Mouse (Mus musculus): ENCODE data around the gene Pfas.
"Not testable (repeated sequence)": the region's sequence is repeated elsewhere in the genome, so short reads cannot be mapped to it uniquely, and the experiment has no call there.

The Pfas gene

DNA sequence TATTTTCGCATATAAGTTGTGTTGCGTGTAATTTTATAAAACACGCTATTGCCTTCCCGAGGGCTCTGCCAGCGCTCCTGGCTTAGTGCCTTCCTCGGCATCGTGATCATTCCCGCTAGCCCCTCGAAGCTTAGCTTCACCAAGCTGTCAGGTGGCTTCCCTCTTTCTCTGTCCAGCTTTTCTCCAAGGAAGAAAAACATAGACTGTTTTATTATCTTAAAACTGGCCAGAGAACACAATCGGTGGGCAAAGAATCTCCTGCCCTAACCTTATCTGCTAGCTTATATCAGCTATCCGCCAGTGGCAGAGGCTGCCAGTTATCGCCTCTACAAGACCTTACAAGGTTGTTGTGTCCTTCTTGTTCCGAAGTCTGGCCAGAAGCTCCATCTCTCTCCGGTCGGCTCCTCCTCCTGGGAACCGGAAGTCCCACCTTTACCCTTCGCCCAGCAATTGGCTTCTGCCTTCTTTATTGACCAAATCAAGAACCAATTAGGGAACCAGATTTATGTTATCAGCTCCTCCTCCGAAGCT is 3.9 kb upstream of the Pfas start:
- DNase-seq, result peak; percentile 81

DNA sequence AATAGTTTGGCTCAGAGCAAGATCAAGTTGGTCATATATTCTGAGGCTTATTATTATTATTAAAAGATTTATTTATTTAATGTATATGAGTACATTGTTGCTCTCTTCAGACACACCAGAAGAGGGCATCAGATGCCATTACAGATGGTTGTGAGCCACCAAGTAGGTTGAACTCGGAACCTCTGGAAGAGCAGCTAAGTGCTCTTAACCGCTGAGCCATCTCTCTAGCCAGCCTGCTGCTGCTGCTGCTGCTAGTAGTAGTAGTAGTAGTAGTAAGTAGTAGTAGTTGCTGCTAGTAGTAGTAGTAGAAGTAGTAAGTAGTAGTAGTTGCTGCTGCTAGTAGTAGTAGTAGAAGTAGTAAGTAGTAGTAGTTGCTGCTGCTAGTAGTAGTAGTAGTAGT is 3.2 kb upstream of the Pfas start:
- DNase-seq, result not testable (repeated sequence)

DNA sequence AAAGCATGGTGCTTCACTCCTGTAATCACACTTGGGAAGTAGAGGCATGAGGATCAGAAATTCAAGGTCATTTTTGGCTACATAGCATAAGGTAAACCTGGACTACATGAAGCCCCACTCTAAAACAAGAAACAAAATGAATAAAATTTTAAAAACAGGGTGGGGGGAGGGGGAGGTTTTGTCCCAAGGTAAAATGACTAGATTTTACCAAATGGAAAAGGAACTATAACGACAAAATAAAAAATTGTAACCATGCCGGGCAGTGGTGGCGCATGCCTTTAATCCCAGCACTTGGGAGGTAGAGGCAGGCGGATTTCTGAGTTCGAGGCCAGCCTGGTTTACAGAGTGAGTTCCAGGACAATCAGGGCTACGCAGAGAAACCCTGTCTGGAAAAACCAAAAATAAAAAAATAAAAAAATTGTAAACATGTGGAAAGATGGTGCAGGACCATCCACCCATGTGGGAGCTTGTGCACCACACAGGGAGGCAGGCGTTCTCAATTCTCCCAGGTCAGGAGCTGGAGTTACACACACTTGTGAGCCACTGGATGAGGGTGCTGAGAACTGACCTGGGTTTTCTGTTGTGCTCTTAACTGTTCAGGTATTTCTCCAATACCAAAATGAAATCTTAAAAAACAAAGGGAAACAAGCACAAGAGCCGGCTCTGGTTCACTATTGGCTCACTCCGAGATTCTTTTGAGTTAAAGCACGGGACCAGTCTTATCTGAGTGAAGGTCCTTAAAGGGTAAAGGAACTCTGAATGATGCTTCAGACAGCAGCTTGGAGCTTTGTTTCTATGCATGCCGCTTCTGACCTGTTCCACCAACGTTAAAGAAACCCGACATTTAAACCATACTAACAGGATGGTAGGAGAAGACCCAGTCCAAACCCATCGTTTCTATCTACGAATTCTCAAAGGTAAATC is 2.4 kb upstream of the Pfas start:
- no peak for DNase-seq

DNA sequence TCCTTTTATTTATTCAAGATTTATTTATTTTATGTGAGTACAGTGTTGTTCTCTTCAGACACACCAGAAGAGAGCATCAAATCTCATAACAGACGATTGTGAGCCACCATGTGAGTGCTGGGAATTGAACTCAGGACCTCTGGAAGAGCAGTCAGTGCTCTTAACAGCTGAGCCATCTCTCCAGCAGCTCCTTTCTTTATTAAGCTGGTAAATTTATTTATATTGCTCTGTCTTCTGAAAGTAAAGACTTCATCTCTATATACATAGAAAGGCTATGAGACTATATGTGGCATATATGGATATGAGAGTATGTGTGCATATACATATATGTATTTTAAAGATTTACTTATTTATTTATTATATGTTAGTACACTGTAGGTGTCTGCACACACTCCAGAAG is 1.2 kb upstream of the Pfas start:
- no peak for DNase-seq

DNA sequence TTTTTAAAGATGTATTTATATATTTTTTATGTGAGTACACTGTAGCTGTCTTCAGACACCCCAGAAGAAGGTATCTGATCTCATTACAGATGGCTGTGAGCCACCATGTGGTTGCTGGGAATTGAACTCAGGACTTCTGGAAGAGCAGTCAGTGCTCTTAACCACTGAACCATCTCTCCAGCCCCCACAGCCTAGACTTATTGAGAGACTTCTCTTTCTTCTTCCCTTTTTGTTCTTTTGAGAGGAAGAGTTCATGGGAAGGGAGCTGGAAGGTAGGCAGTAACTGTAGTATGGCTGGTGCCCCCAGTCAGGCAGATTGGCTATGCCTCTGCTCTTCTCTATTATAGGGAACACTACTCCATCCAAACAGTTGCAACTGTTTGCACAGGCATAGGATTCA is 1.7 kb downstream of the Pfas start:
- not testable (repeated sequence) for DNase-seq

DNA sequence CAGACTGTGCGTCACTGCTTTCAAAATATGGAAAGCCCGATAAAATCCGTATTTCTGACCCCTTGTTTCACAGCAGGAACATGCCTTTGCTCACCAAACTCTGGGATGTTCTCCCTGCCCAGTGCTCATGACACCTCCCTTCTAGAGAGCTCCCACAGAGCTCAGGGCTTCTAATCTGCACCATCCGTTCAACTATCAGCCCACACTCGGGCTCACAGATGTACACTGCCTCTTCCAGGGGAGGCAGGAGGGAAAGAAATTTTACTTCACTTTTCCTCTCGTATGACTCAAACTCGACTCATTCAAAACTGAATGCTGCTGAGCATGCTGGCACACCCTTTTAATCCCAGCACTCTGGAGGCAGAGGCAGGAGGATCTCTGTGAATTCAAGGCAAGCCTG is 3.1 kb downstream of the Pfas start:
- DNase-seq, result no peak

DNA sequence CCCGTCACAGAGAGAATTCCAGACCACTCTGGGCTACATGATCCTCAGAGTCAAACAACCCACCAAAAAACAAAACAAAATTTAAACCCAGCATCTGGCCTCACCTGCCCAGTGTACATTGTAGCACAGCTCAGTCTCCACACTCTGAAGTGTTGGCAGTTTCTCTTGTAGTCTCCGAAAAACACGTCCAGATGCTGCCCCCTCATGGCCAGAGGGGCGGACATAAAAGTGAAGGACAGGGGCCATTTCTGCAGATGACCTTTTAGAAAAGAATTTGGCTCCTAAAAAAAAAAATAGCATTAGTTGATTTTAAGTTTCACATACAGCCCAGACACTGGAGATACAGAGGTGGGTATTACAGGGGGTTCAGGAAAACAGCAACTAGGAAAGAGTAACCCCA is 4.7 kb downstream of the Pfas start:
- DNase-seq, result no peak

DNA sequence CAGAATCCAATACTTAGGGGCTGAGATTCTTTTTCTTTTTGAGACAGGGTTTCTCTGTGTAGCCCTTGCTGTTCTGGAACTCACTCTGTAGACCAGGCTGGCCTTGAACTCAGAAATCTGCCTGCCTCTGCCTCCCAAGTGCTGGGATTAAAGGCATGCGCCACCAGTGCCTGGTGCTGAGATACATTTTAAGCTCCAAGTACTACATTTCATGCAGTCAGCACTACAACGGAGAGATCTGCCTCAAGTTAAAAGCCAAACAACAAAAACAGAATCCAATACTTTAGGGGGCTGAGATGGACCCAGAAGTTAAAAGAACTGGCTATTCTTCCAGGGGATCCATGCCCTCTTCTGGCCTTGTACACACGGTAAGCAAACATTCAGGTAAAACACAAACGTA is 5.5 kb downstream of the Pfas start:
- not testable (repeated sequence) for DNase-seq

DNA sequence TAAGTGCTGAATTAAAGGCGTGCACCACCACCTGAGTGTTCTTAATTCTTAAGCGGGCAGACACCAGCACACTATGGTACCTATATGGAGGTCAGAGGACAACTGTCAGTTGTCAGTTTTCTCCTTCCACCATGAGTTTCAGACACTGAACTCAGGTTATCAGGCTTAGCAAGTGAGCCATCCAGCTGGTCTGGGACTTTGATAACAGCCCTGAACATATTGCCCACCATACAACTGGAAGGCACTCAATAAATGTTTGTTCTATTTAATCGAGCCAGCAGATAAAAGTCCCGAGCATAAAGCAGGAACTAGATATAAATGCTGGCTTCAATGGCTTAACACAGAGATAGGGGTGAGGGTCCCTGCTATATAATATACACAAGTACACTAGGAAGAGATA is 11.2 kb downstream of the Pfas start:
- no peak for DNase-seq

DNA sequence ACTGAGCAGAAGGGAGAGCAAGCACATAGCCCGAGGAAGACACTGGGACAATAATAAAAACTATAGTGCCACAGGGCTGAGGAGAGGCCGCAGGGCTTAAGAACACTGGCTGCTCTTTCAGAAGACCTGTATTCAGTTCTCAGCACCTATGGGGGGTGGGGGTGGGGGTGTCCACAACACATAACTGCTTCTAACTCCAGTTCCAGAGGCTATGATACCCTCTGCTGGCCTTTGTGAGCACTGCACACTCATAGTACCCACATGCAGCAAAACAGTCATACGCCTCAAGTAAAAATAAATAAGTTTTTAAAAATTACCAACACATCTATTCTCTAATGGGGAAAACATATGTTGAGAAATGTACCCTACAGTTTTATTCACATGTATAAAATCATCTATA is 13.9 kb downstream of the Pfas start:
- peak; percentile 56 for DNase-seq

DNA sequence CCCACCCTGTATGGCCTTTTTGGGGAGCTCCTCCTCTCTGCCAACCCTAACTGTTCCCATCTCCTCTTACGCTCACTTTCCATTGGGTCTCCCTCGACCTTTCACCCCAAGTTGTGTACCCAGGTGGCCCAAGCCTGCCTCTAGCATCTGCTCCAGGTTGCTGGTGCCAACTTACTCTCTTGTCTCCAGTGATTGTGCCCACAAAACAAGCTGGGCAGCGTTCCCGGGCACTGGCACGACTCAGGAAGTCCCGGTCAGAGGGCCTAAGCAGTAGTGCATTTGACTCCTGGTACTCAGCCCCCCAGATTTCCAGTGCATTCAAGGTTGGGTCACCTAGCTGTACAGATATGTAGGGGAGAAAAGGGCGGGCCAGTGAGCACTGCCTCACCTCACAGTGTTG is 15.1 kb downstream of the Pfas start:
- no peak for DNase-seq

DNA sequence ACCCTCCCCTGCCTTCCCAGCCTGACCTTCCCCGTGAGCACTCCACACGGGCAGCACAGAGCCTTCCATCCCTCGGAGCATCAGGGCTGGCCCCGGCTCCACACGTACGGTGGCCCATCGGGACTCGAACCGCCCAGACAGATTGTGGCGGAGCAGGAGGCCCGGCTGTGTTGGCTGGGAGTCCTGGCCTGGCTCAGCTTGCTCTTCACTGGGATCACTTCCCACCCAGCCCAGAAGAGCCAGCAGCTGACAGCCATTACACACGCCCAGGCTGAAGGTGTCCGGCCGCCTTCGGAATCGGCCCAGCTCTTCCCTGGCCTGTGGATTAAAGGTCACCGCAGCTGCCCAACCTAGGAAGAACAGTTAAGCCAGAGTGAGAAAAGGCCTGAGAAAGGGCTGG is 19.9 kb downstream of the Pfas start:
- no peak for DNase-seq

DNA sequence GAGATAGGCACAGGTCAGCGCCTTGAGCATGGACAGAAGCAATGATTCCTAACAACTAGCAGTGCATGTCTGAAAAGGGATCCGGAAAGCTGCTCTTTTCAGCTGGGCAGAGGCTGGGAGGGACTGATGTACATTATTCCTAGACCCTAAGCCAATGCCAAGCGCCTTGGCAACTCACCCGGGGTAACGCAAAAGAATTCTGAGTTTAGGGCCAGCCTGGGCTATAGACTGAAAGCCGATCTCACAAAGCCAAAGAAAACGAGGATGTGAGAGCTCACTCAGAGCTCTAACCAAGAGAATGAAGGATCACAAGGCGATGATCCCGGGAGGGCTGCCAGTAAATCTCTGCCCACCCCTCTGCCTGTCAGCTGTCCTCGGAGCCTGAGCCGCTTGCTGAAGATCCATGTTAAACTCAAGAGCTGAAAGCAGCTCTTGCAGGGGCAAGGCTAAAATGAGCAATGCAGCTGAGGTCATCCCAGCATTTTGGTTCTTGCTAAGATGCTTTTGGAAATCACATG is 20.8 kb downstream of the Pfas start:
- no peak for DNase-seq

DNA sequence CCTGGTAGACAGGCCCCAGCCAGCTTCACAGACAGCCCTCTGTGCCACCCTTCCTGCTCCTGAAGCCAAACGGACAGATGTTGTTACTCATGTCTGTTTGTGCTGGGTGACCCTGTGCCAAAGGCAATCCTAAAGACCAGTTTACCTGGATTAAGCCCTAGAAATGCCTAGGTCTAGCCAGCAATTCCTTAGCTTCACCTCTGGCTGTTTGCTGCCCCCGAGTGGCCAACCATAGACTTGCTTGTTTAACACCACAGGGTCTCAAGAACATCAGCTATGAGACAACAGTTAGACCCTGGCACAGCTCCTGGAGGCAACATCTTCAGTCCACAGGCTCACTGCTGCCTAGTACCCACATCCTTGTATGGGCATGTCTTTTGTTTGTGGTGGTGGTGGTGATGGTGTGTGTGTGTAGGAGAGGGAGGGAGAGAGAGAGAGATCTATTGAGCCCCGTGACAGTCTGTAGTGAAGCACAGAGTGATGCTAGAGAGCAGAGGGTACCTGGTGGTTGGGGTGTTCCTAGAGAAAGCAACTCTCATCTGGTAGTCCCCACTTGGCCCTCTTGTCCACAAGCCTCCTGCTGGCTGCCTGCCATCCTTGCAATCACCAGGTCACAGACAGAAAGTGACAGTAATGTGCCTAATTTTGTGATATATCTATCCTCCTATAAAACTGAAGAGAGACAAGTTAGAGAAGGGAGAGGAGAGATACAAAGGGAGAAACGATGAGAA is 25.5 kb downstream of the Pfas start:
- peak; percentile 90 for DNase-seq

DNA sequence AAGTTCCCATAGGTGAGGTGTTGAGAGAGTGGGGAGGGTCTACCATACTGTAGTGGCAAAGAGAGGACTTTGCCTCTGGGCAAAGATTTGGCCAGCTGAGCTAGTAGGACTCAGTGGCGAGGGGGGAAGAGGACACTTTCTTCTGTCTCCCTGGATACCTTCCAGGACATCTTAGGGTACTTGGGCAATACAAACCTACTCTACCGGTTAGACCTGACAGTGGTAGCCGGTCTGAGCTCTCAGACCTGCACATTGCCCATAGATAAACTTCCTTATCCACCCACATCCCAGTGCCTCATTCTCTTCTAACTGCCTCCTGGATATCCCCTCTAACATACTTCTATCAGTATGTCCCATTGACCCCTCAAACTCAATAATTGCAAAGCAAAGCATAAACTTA is 27.3 kb downstream of the Pfas start:
- DNase-seq, result no peak

DNA sequence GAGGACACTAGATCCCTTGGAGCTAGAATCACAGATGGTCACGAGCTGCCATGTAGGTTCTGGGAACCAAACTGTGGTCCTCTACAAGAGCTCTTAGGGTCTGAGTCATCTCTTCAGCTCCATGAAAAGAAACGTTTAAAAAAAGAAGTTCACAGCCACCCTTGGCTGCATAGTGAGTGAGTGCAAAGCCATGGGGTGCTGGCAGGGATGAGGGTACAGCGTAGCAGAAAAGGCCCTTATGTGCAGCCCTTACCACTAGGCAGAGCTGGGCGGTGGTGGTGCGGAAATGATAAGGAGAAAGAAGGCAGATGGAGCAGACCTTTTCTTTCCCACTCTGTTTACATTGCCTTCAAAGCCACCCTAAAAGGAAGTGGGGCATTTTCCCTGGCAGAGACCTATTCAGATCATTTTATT is 28.9 kb downstream of the Pfas start:
- no peak for DNase-seq

DNA sequence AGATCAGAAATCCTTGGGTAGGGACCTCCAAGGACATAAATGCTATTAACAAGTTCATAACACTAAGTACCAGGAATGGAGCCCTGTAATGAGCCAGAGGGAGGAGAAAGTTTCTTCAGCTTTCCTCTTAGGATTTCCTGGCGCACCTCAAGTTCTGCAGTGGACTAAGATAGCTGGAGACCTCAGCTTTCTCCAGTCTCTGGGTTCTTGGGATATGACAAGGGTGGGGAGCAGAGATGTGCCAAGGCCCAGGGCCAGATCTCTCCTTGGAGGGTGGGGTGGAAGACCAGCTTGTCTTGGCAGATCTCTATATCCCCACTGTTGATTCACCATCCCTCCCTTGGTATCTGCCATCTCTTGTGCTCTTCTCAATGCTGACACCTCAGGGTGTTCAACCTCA is 32.7 kb downstream of the Pfas start:
- DNase-seq, result no peak

DNA sequence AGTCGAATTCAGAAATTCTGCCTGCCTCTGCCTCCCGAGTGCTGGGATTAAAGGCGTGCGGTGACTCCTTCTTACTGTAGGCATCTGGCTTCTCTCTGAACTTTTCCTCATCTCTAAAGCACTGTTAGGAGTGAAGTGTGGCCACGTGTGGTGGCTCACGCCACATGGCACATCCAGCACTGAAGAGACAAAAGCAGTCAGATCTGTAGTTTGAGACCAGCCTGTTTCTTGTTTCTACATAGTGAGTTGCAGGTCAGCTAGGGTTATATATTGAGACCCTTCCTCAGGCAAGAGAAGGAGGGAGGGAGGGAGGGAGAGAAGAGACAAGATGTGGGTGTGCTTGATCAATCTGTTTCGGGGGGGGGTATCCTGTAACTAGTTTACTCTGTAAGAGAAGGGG is 33.2 kb downstream of the Pfas start, which contains the start of gene Rangrf:
TSS of gene Rangrf (minus strand) at position 101 of the 400 bp plus-strand sequence.
- no peak for DNase-seq

DNA sequence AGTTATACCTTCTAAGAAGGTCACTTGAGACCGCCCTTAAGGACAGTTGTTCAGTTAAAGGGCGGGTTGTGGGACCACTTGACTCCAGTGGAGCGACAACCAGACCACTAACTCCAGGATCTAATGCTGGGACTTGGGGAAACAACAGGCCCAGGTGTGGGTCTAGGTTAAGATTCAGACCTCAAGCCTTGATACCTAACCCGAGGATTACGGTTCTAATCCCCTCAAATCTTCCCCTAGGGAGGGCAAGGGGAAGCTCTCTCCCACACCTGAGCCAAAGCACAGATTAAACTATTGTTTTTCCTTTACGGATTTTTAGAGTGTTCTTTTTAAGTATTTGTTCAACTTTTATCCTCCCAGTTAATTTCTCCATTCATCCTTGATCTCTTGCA is 34.2 kb downstream of the Pfas start:
- DNase-seq, result no peak

DNA sequence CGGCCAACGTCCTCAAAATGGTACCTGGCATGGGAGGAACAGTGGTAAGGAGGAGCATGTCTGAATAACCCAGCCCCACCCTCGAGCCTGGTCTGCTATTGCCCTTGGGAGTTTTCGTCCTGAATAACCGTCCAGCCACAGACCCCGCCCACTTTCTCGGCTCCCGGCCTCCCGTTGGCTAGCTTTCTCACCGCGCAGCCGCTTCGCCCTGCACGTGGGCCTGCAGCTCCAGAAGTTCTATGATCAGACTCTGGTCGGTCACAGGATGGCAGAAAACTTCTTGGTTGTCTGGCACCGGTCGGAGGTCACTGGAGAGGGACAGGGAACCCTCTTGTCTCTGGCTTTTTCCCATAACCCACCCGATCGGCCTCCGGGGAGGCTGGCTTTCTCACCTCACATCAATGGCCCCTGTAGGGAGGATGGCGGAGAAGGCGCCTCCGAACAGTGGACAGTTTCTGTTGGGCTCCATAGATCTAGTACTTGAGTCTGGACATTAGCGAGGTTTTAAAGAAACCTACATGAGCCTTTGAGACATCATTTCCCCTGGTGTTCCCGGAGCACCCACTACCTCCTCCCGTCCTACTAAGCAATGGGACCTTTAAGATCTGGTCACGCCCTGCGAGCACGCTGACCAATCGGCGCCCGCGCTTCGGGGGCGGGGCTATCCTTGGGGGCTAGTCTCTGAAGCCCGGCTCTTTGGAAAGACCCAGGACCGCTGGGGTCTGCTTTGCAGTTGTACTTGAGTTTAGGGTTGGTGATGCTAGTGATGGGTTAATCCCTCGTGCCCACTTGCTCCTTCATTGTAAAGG is 34.8 kb downstream of the Pfas start:
- DNase-seq, result peak; percentile 87

DNA sequence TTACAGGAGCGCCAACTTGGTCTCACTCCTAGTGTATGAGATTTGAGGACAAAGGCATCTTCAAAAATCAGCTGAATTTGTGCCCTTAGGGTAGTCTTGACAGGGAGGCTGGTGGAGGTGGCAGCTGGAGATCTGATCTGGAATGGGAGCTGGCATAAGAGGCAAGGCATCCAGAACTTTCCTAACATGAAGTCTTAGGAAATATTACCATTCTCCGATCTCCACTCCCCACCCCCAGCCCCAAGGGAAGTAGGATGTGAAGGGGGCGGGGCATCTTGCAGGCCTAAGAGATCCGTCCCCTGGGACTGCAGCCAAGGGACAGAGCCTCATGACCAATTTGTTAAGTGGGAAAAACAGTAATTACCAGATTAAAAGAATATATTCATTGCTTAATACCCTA is 38.0 kb downstream of the Pfas start:
- DNase-seq, result no peak

DNA sequence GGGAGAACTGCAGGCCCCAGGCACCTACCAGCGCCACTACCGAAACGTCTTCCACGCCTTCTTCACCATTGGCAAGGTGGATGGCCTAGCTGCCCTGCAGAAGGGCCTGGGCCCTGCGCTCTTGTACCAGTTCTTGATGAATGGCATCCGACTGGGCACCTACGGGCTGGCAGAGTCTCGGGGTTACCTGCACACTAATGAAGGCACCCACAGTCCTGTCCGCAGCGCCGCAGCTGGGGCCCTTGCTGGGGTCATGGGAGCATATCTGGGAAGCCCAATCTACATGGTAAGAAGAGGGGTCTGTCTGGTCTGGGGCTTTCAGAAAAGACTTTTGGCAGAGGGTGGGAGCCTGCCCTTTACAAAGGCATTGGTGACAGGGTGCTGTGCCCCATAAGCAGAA is 39.5 kb downstream of the Pfas start:
- DNase-seq, result no peak

All from thymus, postnatal 4 days (tissue).